Mouse (Mus musculus): ENCODE data around the gene Gm20388. TPM values are rescaled to one million over a fixed set of nuclear protein-coding genes. Genes with fewer than 3 reads are reported as not detected.
A peak's percentile ranks its signal among the peaks of the same experiment; 100 is the strongest.

The Gm20388 gene
- polyA plus RNA-seq, 1 experiment from 2014 or later = not detected

- DNase-seq (ENCODE audit: low spot score) (no peak), ATAC-seq (ENCODE audit: low FRiP score, low TSS enrichment) (no peak)
- no peak overlapping the region for H3K27ac ChIP-seq (replicated peaks)
- H3K4me1 ChIP-seq (replicated peaks; ENCODE audit: control insufficient read depth, insufficient read depth) = no peaks in the 10 kb centered on the region
- no peaks in the 10 kb centered on the region for H3K36me3 ChIP-seq (ENCODE audit: control insufficient read depth, insufficient read depth, low read length)
- 78% methylated on average over 8 of the region's 8 CpGs for WGBS
- TF ChIP-seq EP300 (optimal IDR thresholded peaks at IDR 0.05) = no peak
- TF ChIP-seq CTCF (IDR thresholded peaks at IDR 0.05; ENCODE audit: low read depth) = no peak
- no peaks in the 10 kb centered on the region for H3K27me3 ChIP-seq (ENCODE audit: control insufficient read depth, insufficient read depth, low read length)
- H3K9ac ChIP-seq (ENCODE audit: low read length) = no peak overlapping the region
- H3K9me3 ChIP-seq (ENCODE audit: control insufficient read depth, low read length) = no peaks in the 10 kb centered on the region
- no peak overlapping the region for H3K4me2 ChIP-seq (replicated peaks; ENCODE audit: low read depth)
- no peak overlapping the region for H3K4me3 ChIP-seq (ENCODE audit: low read depth, low read length)
Measured at GRCm38 (mm10) chr8:122986501-122987184, 3076.0 kb downstream of the Gm20388 start.

GRCm38 (mm10) chr8:122987255-122987654 is 3076.6 kb downstream of the Gm20388 start:
- WGBS = 44% methylated on average over 2 of the region's 2 CpGs
- DNase-seq (ENCODE audit: low spot score) = no peak
- H3K27me3 ChIP-seq (ENCODE audit: control insufficient read depth, insufficient read depth, low read length) = no peaks in the 10 kb centered on the region
- ATAC-seq (ENCODE audit: low FRiP score, low TSS enrichment) = no peak
- no peaks in the 10 kb centered on the region for H3K36me3 ChIP-seq (ENCODE audit: control insufficient read depth, insufficient read depth, low read length)
- H3K4me2 ChIP-seq (replicated peaks; ENCODE audit: low read depth) = no peak overlapping the region
- no peaks in the 10 kb centered on the region for H3K9me3 ChIP-seq (ENCODE audit: control insufficient read depth, low read length)
- TF ChIP-seq CTCF (IDR thresholded peaks at IDR 0.05; ENCODE audit: low read depth) = no peak
- no peak for TF ChIP-seq EP300 (optimal IDR thresholded peaks at IDR 0.05)
- no peak overlapping the region for H3K27ac ChIP-seq (replicated peaks)
- H3K9ac ChIP-seq (ENCODE audit: low read length) = no peak overlapping the region
- no peak overlapping the region for H3K4me3 ChIP-seq (ENCODE audit: low read depth, low read length)
- H3K4me1 ChIP-seq (replicated peaks; ENCODE audit: control insufficient read depth, insufficient read depth) = no peaks in the 10 kb centered on the region

GRCm38 (mm10) chr8:122988955-122989354 is 3078.3 kb downstream of the Gm20388 start:
- H3K27me3 ChIP-seq (ENCODE audit: control insufficient read depth, insufficient read depth, low read length) = no peaks in the 10 kb centered on the region
- H3K27ac ChIP-seq (replicated peaks) = no peak overlapping the region
- TF ChIP-seq CTCF (IDR thresholded peaks at IDR 0.05; ENCODE audit: low read depth) = no peak
- WGBS = 73% methylated on average over 3 of the region's 3 CpGs
- H3K4me3 ChIP-seq (ENCODE audit: low read depth, low read length) = no peak overlapping the region
- H3K9me3 ChIP-seq (ENCODE audit: control insufficient read depth, low read length) = no peaks in the 10 kb centered on the region
- peaks cover 3% of the 10 kb centered on the region; the same call in 1 of the 2 replicates for H3K4me1 ChIP-seq (replicated peaks; ENCODE audit: control insufficient read depth, insufficient read depth)
- H3K36me3 ChIP-seq (ENCODE audit: control insufficient read depth, insufficient read depth, low read length) = no peaks in the 10 kb centered on the region
- DNase-seq (ENCODE audit: low spot score) (peak; percentile 30), ATAC-seq (ENCODE audit: low FRiP score, low TSS enrichment) (peak; percentile 91)
- H3K9ac ChIP-seq (ENCODE audit: low read length) = no peak overlapping the region
- no peak overlapping the region for H3K4me2 ChIP-seq (replicated peaks; ENCODE audit: low read depth)

GRCm38 (mm10) chr8:122989976-122990375 is 3079.3 kb downstream of the Gm20388 start:
- Histone ChIP-seq H3K27ac (replicated peaks) (no peak overlapping the region), H3K9ac (ENCODE audit: low read length) (no peak overlapping the region), H3K27me3 (ENCODE audit: control insufficient read depth, insufficient read depth, low read length) (no peaks in the 10 kb centered on the region), H3K9me3 (ENCODE audit: control insufficient read depth, low read length) (no peaks in the 10 kb centered on the region), H3K4me2 (replicated peaks; ENCODE audit: low read depth) (no peak overlapping the region), H3K4me3 (ENCODE audit: low read depth, low read length) (no peak overlapping the region), H3K4me1 (replicated peaks; ENCODE audit: control insufficient read depth, insufficient read depth) (peaks cover 3% of the 10 kb centered on the region; the same call in 1 of the 2 replicates), H3K36me3 (ENCODE audit: control insufficient read depth, insufficient read depth, low read length) (no peaks in the 10 kb centered on the region)
- TF ChIP-seq CTCF (IDR thresholded peaks at IDR 0.05; ENCODE audit: low read depth) (no peak), EP300 (optimal IDR thresholded peaks at IDR 0.05) (no peak)
- 78% methylated on average over 2 of the region's 2 CpGs for WGBS
- no peak for ATAC-seq (ENCODE audit: low FRiP score, low TSS enrichment)
- no peak for DNase-seq (ENCODE audit: low spot score)

- no peak overlapping the region for H3K9ac ChIP-seq (ENCODE audit: low read length)
- ATAC-seq (ENCODE audit: low FRiP score, low TSS enrichment) (no peak), DNase-seq (ENCODE audit: low spot score) (no peak)
- no peaks in the 10 kb centered on the region for H3K9me3 ChIP-seq (ENCODE audit: control insufficient read depth, low read length)
- no peaks in the 10 kb centered on the region for H3K36me3 ChIP-seq (ENCODE audit: control insufficient read depth, insufficient read depth, low read length)
- WGBS = 82% methylated on average over 5 of the region's 5 CpGs
- no peak for TF ChIP-seq CTCF (IDR thresholded peaks at IDR 0.05; ENCODE audit: low read depth)
- TF ChIP-seq EP300 (optimal IDR thresholded peaks at IDR 0.05) = no peak
- no peak overlapping the region for H3K4me3 ChIP-seq (ENCODE audit: low read depth, low read length)
- H3K4me1 ChIP-seq (replicated peaks; ENCODE audit: control insufficient read depth, insufficient read depth) = peaks cover 3% of the 10 kb centered on the region; the same call in 1 of the 2 replicates
- H3K27me3 ChIP-seq (ENCODE audit: control insufficient read depth, insufficient read depth, low read length) = no peaks in the 10 kb centered on the region
- no peak overlapping the region for H3K4me2 ChIP-seq (replicated peaks; ENCODE audit: low read depth)
- no peak overlapping the region for H3K27ac ChIP-seq (replicated peaks)
Measured at GRCm38 (mm10) chr8:122991368-122991767, 3080.7 kb downstream of the Gm20388 start.

- Histone ChIP-seq H3K27ac (replicated peaks) (no peak overlapping the region), H3K27me3 (ENCODE audit: control insufficient read depth, insufficient read depth, low read length) (no peaks in the 10 kb centered on the region), H3K36me3 (ENCODE audit: control insufficient read depth, insufficient read depth, low read length) (no peaks in the 10 kb centered on the region), H3K4me1 (replicated peaks; ENCODE audit: control insufficient read depth, insufficient read depth) (peaks cover 3% of the 10 kb centered on the region; the same call in 1 of the 2 replicates), H3K9me3 (ENCODE audit: control insufficient read depth, low read length) (no peaks in the 10 kb centered on the region), H3K4me3 (ENCODE audit: low read depth, low read length) (no peak overlapping the region), H3K9ac (ENCODE audit: low read length) (no peak overlapping the region), H3K4me2 (replicated peaks; ENCODE audit: low read depth) (no peak overlapping the region)
- 55% methylated on average over 2 of the region's 2 CpGs for WGBS
- ATAC-seq (ENCODE audit: low FRiP score, low TSS enrichment) = no peak
- no peak for DNase-seq (ENCODE audit: low spot score)
- TF ChIP-seq CTCF (IDR thresholded peaks at IDR 0.05; ENCODE audit: low read depth) (no peak), EP300 (optimal IDR thresholded peaks at IDR 0.05) (no peak)
Measured at GRCm38 (mm10) chr8:122992296-122992695, 3081.7 kb downstream of the Gm20388 start.
